Mouse (Mus musculus) T-helper 17 cell (primary cell): ENCODE measurements around the gene Aldh3b2.
"Not testable (repeated sequence)": the region's sequence is repeated elsewhere in the genome, so short reads cannot be mapped to it uniquely, and the experiment has no call there.

Experiments used
- in situ Hi-C, 2 experiments: fragments of 300-600 bp; cut with MboI, MseI; formaldehyde crosslinking; loops; 1 replicate in 1 of 2; 2 replicates in 1 of 2; pipeline ENCODE4 v1.15.1; 2025; ENCODE audit warnings: high pct_unique_total_duplicates in 2 of 2

Gene Aldh3b2

DNA sequence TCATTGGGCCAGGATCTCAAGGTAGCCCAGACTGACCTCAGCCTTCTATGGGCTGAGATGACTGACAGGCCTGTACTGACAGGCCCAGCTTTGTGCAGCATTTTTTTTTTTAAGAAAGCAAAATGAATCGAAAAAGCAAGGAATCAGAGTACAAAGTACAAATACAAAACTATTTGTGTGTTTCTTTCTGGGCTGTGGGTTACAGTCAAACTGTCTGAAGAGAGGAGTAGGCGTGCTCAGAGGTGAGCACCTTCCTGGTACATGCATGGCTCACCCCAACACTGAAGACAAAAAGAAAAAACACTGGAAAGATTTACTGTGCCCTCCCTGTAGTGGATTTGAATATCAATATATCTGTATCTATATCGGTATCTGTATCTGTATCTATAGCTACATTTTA, 24.3 kb upstream of the Aldh3b2 start:
- in situ Hi-C loops = no loop called here

DNA sequence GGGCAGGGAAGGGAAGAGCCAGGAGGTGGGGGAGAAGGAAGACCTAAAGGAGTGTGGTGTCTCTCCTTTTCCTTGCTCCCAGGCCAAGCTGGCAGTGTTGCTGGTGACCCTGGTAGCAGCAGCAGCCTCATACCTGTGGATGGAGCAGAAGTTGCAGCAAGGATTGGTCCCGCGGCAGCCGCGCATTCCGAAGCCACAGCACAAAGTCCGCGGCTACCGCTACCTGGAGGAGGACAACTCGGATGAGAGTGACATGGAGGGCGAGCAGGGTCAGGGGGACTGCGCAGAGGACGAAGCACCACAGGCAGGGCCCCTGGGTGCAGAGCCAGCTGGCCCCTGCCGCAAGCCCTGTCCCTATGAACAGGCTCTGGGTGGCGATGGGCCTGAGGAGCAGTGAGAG, 23.6 kb upstream of the Aldh3b2 start:
- in situ Hi-C loops = no loop called here

DNA sequence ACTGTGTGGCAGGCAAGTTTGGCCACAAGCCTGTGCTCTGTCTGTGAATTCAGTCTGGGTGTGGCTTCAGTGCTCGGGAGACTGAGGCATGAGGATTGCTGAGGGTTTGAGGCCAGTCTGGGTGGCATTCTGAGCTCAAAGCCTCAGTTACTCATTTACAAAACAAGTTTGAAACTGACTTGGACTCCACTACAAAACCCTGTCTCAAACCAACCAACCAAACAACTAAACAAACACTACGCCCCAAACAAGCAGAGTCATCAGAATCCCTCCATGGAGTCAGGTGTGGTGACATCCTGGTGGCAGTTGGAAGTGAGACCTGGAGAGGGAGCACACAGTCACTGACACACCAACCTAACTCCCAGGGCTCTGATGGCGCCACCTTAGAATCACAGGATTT, 21.8 kb upstream of the Aldh3b2 start:
- in situ Hi-C loops = no loop called here

- in situ Hi-C loops = no loop called here
These were observed 20.7 kb upstream of the Aldh3b2 start for GRCm38 (mm10) chr19:3951461-3951860.

GRCm38 (mm10) chr19:3952099-3952498, 20.0 kb upstream of the Aldh3b2 start:
- in situ Hi-C loops = no loop called here

DNA sequence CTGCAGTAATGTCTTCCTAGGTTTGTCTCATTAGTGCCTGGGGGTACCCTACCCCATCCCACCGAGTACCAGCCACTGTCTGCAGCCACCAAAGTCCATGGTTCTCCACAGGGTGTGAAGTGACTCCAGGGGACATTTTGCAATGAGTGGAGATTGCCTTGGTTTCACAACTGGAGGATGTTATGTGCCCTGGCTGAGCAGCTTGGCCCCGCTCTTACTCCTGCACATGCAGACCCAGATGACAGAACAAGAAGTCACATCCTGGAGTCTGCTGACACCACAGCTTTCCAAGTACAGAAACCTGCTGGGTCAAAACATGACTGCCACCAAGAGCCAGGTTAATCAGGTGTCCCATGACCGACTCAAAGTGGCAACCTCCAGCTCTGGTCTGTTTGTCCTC, 17.1 kb upstream of the Aldh3b2 start:
- in situ Hi-C loops = no loop called here

GRCm38 (mm10) chr19:3955804-3956203, 16.3 kb upstream of the Aldh3b2 start:
- in situ Hi-C loops = no loop called here

- in situ Hi-C loops = not testable (repeated sequence)
These were observed 14.7 kb upstream of the Aldh3b2 start for GRCm38 (mm10) chr19:3957296-3958036.

GRCm38 (mm10) chr19:3958470-3958869, 13.7 kb upstream of the Aldh3b2 start, which contains the start of gene Aldh3b3:
Gene Aldh3b3 (plus strand): TSS chr19:3958645.
- in situ Hi-C loops = no loop called here

GRCm38 (mm10) chr19:3959030-3959429, 13.1 kb upstream of the Aldh3b2 start:
- in situ Hi-C loops = no loop called here

DNA sequence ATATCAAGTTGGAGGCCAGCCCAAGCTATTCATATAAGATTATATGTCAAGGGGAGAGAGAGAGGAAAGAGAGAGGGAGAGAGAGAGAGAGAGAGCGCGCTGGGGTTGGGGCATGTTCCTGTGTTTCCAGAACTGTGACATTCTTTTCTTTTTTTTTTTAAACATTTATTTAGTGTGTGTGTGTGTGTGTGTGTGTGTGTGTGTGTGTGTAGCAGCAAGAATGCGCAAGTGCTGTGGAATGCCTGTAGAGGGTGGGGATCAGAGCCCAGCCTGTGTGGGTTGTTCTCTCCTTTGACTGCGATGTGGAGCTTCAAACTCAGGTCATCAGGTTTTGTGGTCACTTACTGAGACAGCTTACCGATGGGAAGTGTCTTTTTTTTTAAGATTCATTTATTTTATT, 11.9 kb upstream of the Aldh3b2 start:
- in situ Hi-C loops = no loop called here

DNA sequence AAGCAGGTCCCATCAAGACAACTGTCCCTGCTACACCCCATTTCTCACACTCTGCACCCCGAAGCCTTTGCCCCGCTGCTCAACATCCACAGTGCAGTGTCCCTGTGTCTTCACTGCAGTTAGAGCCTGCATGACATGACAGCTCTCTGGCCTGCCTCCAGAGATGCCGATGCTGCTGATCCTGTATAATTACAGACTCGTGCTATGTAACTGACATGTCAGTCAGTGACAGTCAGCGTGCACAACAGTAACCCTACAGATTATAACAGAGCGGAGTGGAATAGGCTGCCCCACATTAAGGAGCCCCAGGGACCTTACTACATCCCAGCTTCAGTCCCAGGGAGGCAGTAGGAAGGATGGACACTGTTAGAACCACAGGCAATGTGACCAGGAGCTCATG, 10.3 kb upstream of the Aldh3b2 start:
- in situ Hi-C loops = not testable (repeated sequence)

- in situ Hi-C loops = no loop called here
These were observed 9.7 kb upstream of the Aldh3b2 start for GRCm38 (mm10) chr19:3962469-3962868.

DNA sequence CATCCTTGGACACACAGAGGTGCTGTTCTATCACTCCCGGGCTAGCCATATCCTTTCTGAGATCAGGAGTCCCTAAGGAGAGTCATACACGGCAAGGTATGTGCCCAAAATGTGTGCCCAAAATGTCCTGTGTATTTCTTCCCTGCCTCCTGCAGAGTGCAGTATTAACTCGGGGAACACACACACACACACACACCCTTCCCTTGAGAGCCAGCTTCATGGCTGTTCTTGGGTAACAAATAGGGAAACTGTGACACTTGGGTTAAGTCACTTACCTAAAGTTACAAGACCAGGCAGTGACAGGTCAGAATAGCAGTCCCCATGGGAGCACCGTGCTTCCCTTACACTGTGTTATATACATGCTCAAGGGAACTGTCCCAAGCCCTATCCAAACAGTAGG, 8.1 kb upstream of the Aldh3b2 start:
- in situ Hi-C loops = no loop called here

DNA sequence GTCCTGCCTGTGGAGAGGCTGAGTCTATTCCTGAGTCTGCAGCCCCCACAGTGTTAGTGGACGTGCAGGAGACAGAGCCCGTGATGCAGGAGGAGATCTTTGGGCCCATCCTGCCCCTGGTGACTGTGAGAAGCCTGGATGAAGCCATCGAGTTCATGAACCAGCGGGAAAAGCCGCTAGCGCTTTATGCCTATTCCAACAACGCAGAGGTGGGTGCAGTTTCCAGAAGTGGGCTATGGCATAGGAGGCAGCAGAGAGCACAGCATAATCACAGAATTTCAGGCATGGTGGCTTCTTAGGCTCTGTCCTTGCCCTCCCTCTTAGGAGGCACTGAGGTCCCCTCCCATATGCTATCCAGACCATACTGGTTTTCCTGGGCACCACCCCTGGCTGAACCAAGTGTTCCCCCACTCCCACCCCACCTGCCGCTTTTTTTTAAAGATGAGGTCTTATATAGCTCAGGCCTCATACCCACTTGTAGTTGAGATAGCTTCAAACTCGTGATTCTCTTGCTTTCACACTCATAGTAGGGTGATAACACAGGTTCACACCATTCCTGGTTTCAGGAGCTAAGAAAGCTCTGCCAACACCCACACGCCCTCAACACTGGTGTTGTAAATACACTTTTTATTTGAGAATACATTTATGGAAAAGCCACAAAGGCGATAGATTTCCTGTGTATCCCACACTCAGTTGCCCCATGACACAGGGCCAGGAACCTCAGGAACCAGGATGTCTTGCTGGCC, 5.6 kb upstream of the Aldh3b2 start:
- in situ Hi-C loops = no loop called here

- in situ Hi-C loops = no loop called here
These were observed 4.9 kb upstream of the Aldh3b2 start for GRCm38 (mm10) chr19:3967258-3967657.

DNA sequence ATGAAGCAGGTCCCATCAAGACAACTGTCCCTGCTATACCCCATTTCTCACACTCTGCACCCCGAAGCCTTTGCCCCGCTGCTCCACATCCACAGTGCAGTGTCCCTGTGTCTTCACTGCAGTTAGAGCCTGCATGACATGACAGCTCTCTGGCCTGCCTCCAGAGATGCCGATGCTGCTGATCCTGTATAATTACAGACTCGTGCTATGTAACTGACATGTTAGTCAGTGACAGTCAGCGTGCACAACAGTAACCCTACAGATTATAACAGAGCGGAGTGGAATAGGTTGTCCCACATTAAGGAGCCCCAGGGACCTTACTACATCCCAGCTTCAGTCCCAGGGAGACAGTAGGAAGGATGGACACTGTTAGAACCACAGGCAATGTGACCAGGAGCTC, 2.5 kb downstream of the Aldh3b2 start:
- in situ Hi-C loops = not testable (repeated sequence)

DNA sequence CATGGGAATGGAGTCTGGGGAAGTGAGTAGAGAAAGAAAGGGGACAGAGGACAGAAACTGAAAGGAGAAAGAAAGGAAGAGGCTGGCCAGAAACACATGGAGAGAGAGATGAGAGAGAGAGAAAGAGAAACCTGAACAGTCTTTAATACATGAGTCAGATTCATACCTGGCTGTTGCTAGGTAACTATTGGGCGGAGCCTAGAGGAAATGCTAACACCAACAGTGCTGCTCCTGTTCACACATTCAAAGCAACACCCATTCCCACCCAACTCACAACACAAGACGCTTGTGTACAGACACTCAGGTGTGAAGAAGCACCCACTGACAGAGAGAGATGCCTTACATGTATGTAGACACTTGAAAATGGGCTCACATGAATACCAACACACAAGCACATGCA, 3.7 kb downstream of the Aldh3b2 start:
- in situ Hi-C loops = no loop called here

GRCm38 (mm10) chr19:3980309-3980708, 8.2 kb downstream of the Aldh3b2 start:
- in situ Hi-C loops = loop anchor here in 1 of 2 experiments (5.0 kb wide), 1 partner anchor 38 kb away; no protein-coding TSS in a partner anchor

DNA sequence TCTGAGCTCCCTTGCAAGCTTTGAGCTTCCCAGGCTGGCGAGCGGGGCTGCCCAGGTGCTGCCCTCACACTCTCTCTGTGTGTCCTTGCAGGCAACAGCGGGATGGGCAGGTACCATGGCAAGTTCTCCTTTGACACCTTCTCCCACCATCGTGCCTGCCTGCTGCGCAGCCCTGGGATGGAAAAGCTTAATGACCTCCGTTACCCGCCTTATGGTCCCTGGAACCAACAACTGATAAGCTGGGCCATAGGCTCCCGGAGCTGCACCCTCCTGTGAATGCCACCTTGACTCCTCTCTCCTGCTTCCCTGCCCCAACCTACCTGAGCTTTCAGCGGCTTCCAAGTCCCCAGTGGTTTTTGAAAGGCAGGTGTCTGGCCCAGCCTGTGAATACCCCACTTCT, 8.8 kb downstream of the Aldh3b2 start:
- in situ Hi-C loops = loop anchor here in 1 of 2 experiments (5.0 kb wide), 1 partner anchor 39 kb away; no protein-coding TSS in a partner anchor

GRCm38 (mm10) chr19:3983527-3984200, 11.5 kb downstream of the Aldh3b2 start:
- in situ Hi-C loops = loop anchor here in 1 of 2 experiments (5.0 kb wide), 1 partner anchor 41 kb away; no protein-coding TSS in a partner anchor

DNA sequence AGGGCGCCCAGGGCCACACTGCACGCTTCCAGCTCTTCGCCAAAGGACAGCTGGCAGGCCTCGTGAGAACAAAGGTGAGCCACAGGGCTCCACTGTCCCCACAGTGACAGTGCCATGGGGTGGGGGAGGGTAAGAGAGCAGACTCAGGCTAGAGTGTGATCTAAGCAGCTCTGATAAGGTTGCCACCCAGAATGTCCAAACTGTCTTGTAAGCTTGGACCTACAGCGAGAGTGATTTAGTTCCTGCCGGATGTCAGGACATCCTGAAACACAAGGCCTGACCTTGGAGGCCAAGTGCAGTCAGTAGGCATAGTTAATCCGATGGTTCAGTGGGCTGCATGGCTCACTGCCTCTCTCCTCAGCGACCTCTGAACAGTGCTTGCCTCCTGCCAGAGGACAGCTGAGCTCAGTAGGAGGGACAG, 13.1 kb downstream of the Aldh3b2 start:
- in situ Hi-C loops = no loop called here
